Mouse (Mus musculus) E14TG2a.4 (cell line): ENCODE measurements around the gene Lmod1.

Experiments used
- CTCF ChIP-seq: conservative IDR thresholded peaks from 2 replicates; pipeline ENCODE4 v1.5.1; 2014; ENCODE audit warnings: low read length
- POU5F1 ChIP-seq: IDR thresholded peaks from 2 replicates; pipeline ENCODE4 v1.6.1; 2014; ENCODE audit warnings: low read length, borderline replicate concordance

- no peak for TF ChIP-seq CTCF
- TF ChIP-seq POU5F1: no peak
Observed at GRCm38 (mm10) chr1:135380071-135380991, 55.7 kb downstream of the Lmod1 start.
